Mouse (Mus musculus) A20 (cell line): Measurements from ENCODE around the gene Wasf2.

Experiments
- DNase-seq: peaks from one replicate; pipeline ENCODE4 v3.0.0-alpha.2; 2011; ENCODE audit warnings: low read depth, low spot score

Wasf2 gene

GRCm38 (mm10) chr4:133201006-133201771 lies 70.9 kb downstream of the Wasf2 start:
- peak; percentile 85 for DNase-seq

- no peak for DNase-seq
These were observed 71.9 kb downstream of the Wasf2 start for GRCm38 (mm10) chr4:133202254-133202653.

GRCm38 (mm10) chr4:133203591-133203990 lies 73.3 kb downstream of the Wasf2 start:
- no peak for DNase-seq

- DNase-seq: no peak
These were observed 74.1 kb downstream of the Wasf2 start for GRCm38 (mm10) chr4:133204379-133204778.

- DNase-seq: peak; percentile 67
These were observed 79.1 kb downstream of the Wasf2 start for GRCm38 (mm10) chr4:133209366-133209765.

- DNase-seq: no peak
These were observed 79.9 kb downstream of the Wasf2 start for GRCm38 (mm10) chr4:133210023-133210787.

- no peak for DNase-seq
These were observed 80.6 kb downstream of the Wasf2 start for GRCm38 (mm10) chr4:133210788-133211390.

- DNase-seq: no peak
These were observed 81.7 kb downstream of the Wasf2 start, which contains the start of the genes Cd164l2 and Gpr3 for GRCm38 (mm10) chr4:133211751-133212561. Cd164l2 (plus strand) TSS chr4:133212131. Gpr3 (minus strand) TSS chr4:133212536.

GRCm38 (mm10) chr4:133212562-133213267 lies 82.4 kb downstream of the Wasf2 start:
- peak; percentile 87 for DNase-seq

GRCm38 (mm10) chr4:133213268-133213590 lies 82.9 kb downstream of the Wasf2 start:
- DNase-seq: no peak

- no peak for DNase-seq
These were observed 83.4 kb downstream of the Wasf2 start for GRCm38 (mm10) chr4:133213661-133214060.

GRCm38 (mm10) chr4:133217641-133218040 lies 87.3 kb downstream of the Wasf2 start:
- peak; percentile 74 for DNase-seq

GRCm38 (mm10) chr4:133218745-133219144 lies 88.4 kb downstream of the Wasf2 start:
- DNase-seq: no peak

- no peak for DNase-seq
These were observed 90.4 kb downstream of the Wasf2 start for GRCm38 (mm10) chr4:133220656-133221055.

- no peak for DNase-seq
These were observed 91.4 kb downstream of the Wasf2 start for GRCm38 (mm10) chr4:133221701-133222100.

GRCm38 (mm10) chr4:133223875-133224274 lies 93.6 kb downstream of the Wasf2 start:
- DNase-seq: no peak

- DNase-seq: no peak
These were observed 95.8 kb downstream of the Wasf2 start for GRCm38 (mm10) chr4:133226073-133226472.

- DNase-seq: no peak
These were observed 97.3 kb downstream of the Wasf2 start for GRCm38 (mm10) chr4:133227636-133228035.

- DNase-seq: no peak
These were observed 99.3 kb downstream of the Wasf2 start for GRCm38 (mm10) chr4:133229582-133229981.

- DNase-seq: peak; percentile 58
These were observed 103.1 kb downstream of the Wasf2 start for GRCm38 (mm10) chr4:133233285-133233976.
